Mouse (Mus musculus): ENCODE measurements at regions not wholly inside any gene's neighbourhood (a gene's known extent, or its start where the extent isn't known, plus 50 kb on each side); places are given as distances from the start of the nearest gene placed in this dataset.

GRCm38 (mm10) chr2:123813182-123813949 is 276.4 kb upstream of the Sema6d start:
- CTCF ChIA-PET = interaction anchor here (0.6 kb wide), 1 partner anchor 1331 kb away, joined by 3 read pairs; no protein-coding TSS in a partner anchor
- POLR2A ChIA-PET = no interaction called here
- in situ Hi-C loops (cut with MboI; ENCODE audit: low pct_unique_long_range_greater_than_20kb) = no loop called here
- no peaks in the 10 kb centered on the region for H3K27me3 ChIP-seq
- TF ChIP-seq CTCF (IDR thresholded peaks at IDR 0.05) = no peak
- no peak for DNase-seq (ENCODE audit: low read depth, low spot score)
- no peak for ATAC-seq

- H3K27me3 ChIP-seq = no peaks in the 10 kb centered on the region
- in situ Hi-C loops (cut with MboI; ENCODE audit: low pct_unique_long_range_greater_than_20kb) = no loop called here
- no peak for TF ChIP-seq CTCF (IDR thresholded peaks at IDR 0.05)
- no peak for DNase-seq (ENCODE audit: low read depth, low spot score)
- CTCF ChIA-PET = interaction anchor here (0.6 kb wide), 1 partner anchor 1331 kb away, joined by 3 read pairs; no protein-coding TSS in a partner anchor
- POLR2A ChIA-PET = no interaction called here
- ATAC-seq = no peak
Observed at GRCm38 (mm10) chr2:123813950-123814337, 275.8 kb upstream of the Sema6d start.

GRCm38 (mm10) chr2:123816627-123817026 is 273.1 kb upstream of the Sema6d start:
- in situ Hi-C loops (cut with MboI; ENCODE audit: low pct_unique_long_range_greater_than_20kb) = no loop called here
- H3K27me3 ChIP-seq = no peaks in the 10 kb centered on the region
- DNase-seq (ENCODE audit: low read depth, low spot score) = no peak
- ATAC-seq = no peak
- ChIA-PET POLR2A (no interaction called here), CTCF (no interaction called here)
- TF ChIP-seq CTCF (IDR thresholded peaks at IDR 0.05) = no peak

GRCm38 (mm10) chr2:123833540-123834136 is 256.1 kb upstream of the Sema6d start:
- ChIA-PET POLR2A (no interaction called here), CTCF (interaction anchor here (0.9 to 1.6 kb wide), 2 partner anchors 18 to 24 kb away, joined by 3 to 5 read pairs; no protein-coding TSS in a partner anchor)
- TF ChIP-seq CTCF (IDR thresholded peaks at IDR 0.05) = no peak

More at GRCm38 (mm10) chr2:123833540-123834136, 256.1 kb upstream of the Sema6d start:
- no peaks in the 10 kb centered on the region for H3K27me3 ChIP-seq
- in situ Hi-C loops (cut with MboI; ENCODE audit: low pct_unique_long_range_greater_than_20kb) = no loop called here
- DNase-seq (ENCODE audit: low read depth, low spot score) (no peak), ATAC-seq (no peak)
